Comparison of ENCODE assay signal across 8 mouse cellular contexts in genomic region chr11:20331690-20332537, GRCm38 (mm10). TPM values are rescaled to one million over a fixed set of nuclear protein-coding genes. Genes with fewer than 3 reads are reported as not detected.
A peak's percentile ranks its signal among the peaks of the same experiment; 100 is the strongest.
DNase-seq lines count a peak whose midpoint lies in the region; ATAC-seq and TF ChIP-seq lines count a peak whose summit lies in the region.

No protein-coding gene starts in this region.

- H3K4me3 ChIP-seq in hindbrain, embryonic 15.5 days, result peak overlapping the region; percentile 64
- H3K4me3 ChIP-seq in left cerebral cortex, adult 2 months, result peak overlapping the region; percentile 71
- peak overlapping the region; percentile 60 for H3K4me3 ChIP-seq in macrophage (ENCODE audit: inconsistent target)

- no peaks in the 10 kb centered on the region for H3K36me3 ChIP-seq in hindbrain, embryonic 15.5 days
- H3K36me3 ChIP-seq in macrophage (ENCODE audit: inconsistent target), result no peaks in the 10 kb centered on the region

- peak overlapping the region; percentile 87 for H3K9ac ChIP-seq in hindbrain, embryonic 15.5 days

- H3K27ac ChIP-seq in hindbrain, embryonic 15.5 days (replicated peaks), result peak overlapping the region; percentile 96
- peak overlapping the region; percentile 88 for H3K27ac ChIP-seq in left cerebral cortex, adult 2 months
- H3K27ac ChIP-seq in macrophage, result no peak overlapping the region

- DNase-seq in heart, adult 11 months, result peak; percentile 91
- DNase-seq in heart, postnatal 25 days (ENCODE audit: low spot score), result no peak
- peak; percentile 37 for DNase-seq in cerebellum, adult 11 months
- DNase-seq in forelimb bud, embryonic 11.5 days (ENCODE audit: low read depth, low spot score), result peak; percentile 11
- DNase-seq in left cerebral cortex, adult 2 months (ENCODE audit: extremely low spot score in 1 of 2, low spot score in 2 of 2), result peak; percentile 56 to 62
- DNase-seq in right cerebral cortex, postnatal 25 days, result peak; percentile 69

- no peak for ATAC-seq in hindbrain, embryonic 15.5 days (ENCODE audit: low FRiP score, low read depth)

- under 1% methylated on average over 61 of the region's 61 CpGs for WGBS in hindbrain, embryonic 15.5 days
- 8% methylated on average over 61 of the region's 61 CpGs for WGBS in macrophage (ENCODE audit: missing documents)

- no peaks in the 10 kb centered on the region for H3K9me3 ChIP-seq in hindbrain, embryonic 15.5 days

- peak overlapping the region; percentile 71 for H3K4me2 ChIP-seq in hindbrain, embryonic 15.5 days

- intact Hi-C loops in heart, postnatal 25 days (cut with DNase I), result loop anchor here (2.0 to 5.0 kb wide), 5 partner anchors 69 to 210 kb away; partner anchors contain the start of genes Rab1a and Sertad2
- intact Hi-C loops in left cerebral cortex, adult 2 months (cut with DNase I), result loop anchor here (1.0 to 5.0 kb wide), 6 partner anchors 25 to 219 kb away; partner anchors contain the start of genes Actr2, Cep68 and Rab1a

- TF ChIP-seq CTCF in left cerebral cortex, adult 2 months (IDR thresholded peaks at IDR 0.05), result no peak

- no peaks in the 10 kb centered on the region for H3K79me2 ChIP-seq in macrophage (ENCODE audit: inconsistent target)

- peaks cover 47% of the 10 kb centered on the region for H3K4me1 ChIP-seq in hindbrain, embryonic 15.5 days (replicated peaks)

- H3K27me3 ChIP-seq in hindbrain, embryonic 15.5 days, result no peaks in the 10 kb centered on the region

RNA-seq across cellular contexts. Expression of gene Slc1a4, which starts 0.6 kb away (rescaled TPM):
- total RNA-seq in heart, postnatal 25 days (2021), result 1 to 10 TPM; 1.7 TPM
- polyA plus RNA-seq in hindbrain, embryonic 15.5 days (2015; fragmentation: Nextera tagmentation; extraction: Ambion mirVana), result 65.5 and 65.6 TPM in 2 replicates
- total RNA-seq in left cerebral cortex, adult 2 months (2021), result 10 to 100 TPM; 39.3 to 40.5 TPM
- 1 to 10 TPM in 8 of 26 experiments, under 1 TPM in 9, not detected in 9; 0.16 to 5.7 (median 0.88) TPM for total RNA-seq in macrophage (2018; cell fraction: chromatin; rRNA removed)
- 1 to 10 TPM in 13 of 26 experiments, under 1 TPM in 13; 0.14 to 3.7 (median 1.2) TPM for total RNA-seq in macrophage (2018; cell fraction: cytosol; rRNA removed)
- 1 to 10 TPM in 14 of 26 experiments, under 1 TPM in 11, not detected in 1; 0.20 to 7.3 (median 2.8) TPM for total RNA-seq in macrophage (2018; cell fraction: nucleus; rRNA removed)
- polyA plus RNA-seq in macrophage (2018), result 0.12 to 0.61 TPM (median 0.14 TPM) in 3 replicates

Comparison
In these comparisons a context has a peak if more than half of its experiments do, and no peak if none do; other contexts are left out.
1. RNA of gene Slc1a4, which starts 0.6 kb away (total RNA-seq): 39.3 to 40.5 TPM in left cerebral cortex, adult 2 months; 1.7 TPM in heart, postnatal 25 days; every median in the first group is over 10 times any median in the second.
2. Peak in every context shown above with its lines, with median percentiles within 50 percentile points of each other: H3K4me3 ChIP-seq.